ENCODE assay signal across 9 mouse cellular contexts in the genomic region with DNA sequence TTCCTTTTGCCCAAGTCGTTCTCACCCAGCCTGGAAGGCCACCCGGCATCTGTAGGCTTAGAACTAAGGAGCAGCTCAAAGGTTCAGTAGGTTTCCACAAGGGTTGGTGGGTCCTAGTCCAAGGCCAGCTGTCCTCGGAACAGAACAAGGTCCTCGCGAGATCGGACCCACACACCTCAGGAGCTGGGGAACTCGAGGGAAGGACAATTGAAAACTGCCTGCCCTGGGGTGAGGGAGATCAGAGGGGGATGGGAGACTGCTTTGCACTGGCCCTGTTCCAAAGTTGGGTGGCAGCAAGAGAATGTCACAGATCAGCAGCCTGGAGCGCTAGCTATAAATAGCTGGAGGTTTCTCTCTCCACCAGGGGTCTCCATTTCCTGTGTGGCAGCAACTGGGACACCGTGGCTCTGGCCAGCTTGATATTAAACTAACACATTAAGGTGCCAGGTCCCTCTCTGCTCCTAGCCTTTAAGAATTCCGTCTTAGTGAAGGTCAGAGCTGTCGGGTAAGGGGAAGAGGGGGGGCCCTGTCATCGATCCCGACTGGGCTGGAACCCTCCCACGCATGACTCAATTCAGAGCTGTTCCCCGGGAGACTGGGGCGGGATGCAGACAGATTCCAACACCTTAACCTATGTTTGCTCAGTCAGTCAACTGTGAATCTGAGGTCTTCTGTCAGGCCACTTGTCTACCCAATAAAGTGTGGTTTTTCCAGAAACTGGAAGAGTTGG. TPM values are rescaled to one million over a fixed set of nuclear protein-coding genes. Genes with fewer than 3 reads are reported as not detected.
DNase-seq lines count a peak whose midpoint lies in the region; TF ChIP-seq lines count a peak whose summit lies in the region.
"Had no signal": no experiment of that assay in that cellular context is flagged by ENCODE, and none has a peak within 500 bp of the region (broad histone marks: within the 10 kb centered on the region; RNA-seq: fewer than 3 reads in every experiment).

No protein-coding gene starts in this region.

- peak overlapping the region; percentile 39 for H3K9ac ChIP-seq in heart, adult 2 months (ENCODE audit: low read depth, low read length)
- H3K9ac ChIP-seq in liver, adult 2 months (ENCODE audit: low read depth, low read length): peak overlapping the region; percentile 13; the same call in 1 of the 2 replicates

- peak; percentile 36 to 39 for DNase-seq in B cell, adult 2 months
- DNase-seq in adrenal gland, adult (ENCODE audit: inconsistent age in 2 of 2, low spot score in 1 of 2): peak; percentile 91 to 97
- peak; percentile 73 for DNase-seq in embryo, embryonic 9.5 days (ENCODE audit: extremely low spot score)
- DNase-seq in heart, adult 2 months: peak; percentile 76 to 81
- DNase-seq in kidney, adult 8-10 months: peak; percentile 85 to 88
- peak; percentile 80 for DNase-seq in liver, adult 2 months (ENCODE audit: extremely low read depth, low read depth, low spot score)
- DNase-seq in thymus, adult 2 months: peak; percentile 62

- H3K27me3 ChIP-seq in heart, adult 2 months (ENCODE audit: control insufficient read depth, insufficient read depth, low read length): no peaks in the 10 kb centered on the region
- H3K27me3 ChIP-seq in liver, adult 2 months (ENCODE audit: control insufficient read depth, insufficient read depth, low read length): no peaks in the 10 kb centered on the region
- H3K27me3 ChIP-seq in myocyte (ENCODE audit: control insufficient read depth, insufficient read depth, insufficient read length): no peaks in the 10 kb centered on the region
- H3K27me3 ChIP-seq in thymus, adult 2 months (ENCODE audit: control insufficient read depth, insufficient read depth, low read length): no peaks in the 10 kb centered on the region

- H3K27ac ChIP-seq in heart, adult 2 months: peak overlapping the region; percentile 95
- peak overlapping the region; percentile 67 for H3K27ac ChIP-seq in liver, adult 2 months (replicated peaks; ENCODE audit: insufficient read depth, low read depth, low read length)
- H3K27ac ChIP-seq in thymus, adult 2 months (ENCODE audit: control insufficient read depth, insufficient read depth, low read length): peak overlapping the region; percentile 9; the same call in 1 of the 2 replicates

- peak overlapping the region; percentile 43 for H3K4me3 ChIP-seq in heart, adult 2 months
- no peak overlapping the region for H3K4me3 ChIP-seq in liver, adult 2 months (ENCODE audit: insufficient read depth, low read depth, low read length)
- peak overlapping the region; percentile 52 for H3K4me3 ChIP-seq in myocyte
- H3K4me3 ChIP-seq in thymus, adult 2 months (ENCODE audit: control insufficient read depth, insufficient read depth, low read length): peak overlapping the region; percentile 20; the same call in 1 of the 2 replicates

- H3K79me2 ChIP-seq in heart, adult 2 months (replicated peaks; ENCODE audit: control insufficient read depth, insufficient read depth, low read length): no peaks in the 10 kb centered on the region; the same call in 1 of the 2 replicates
- peaks cover 2% of the 10 kb centered on the region; the same call in 1 of the 2 replicates for H3K79me2 ChIP-seq in liver, adult 2 months (ENCODE audit: control insufficient read depth, insufficient read depth, low read length)
- peaks cover 29% of the 10 kb centered on the region for H3K79me2 ChIP-seq in myocyte (ENCODE audit: control insufficient read depth, insufficient read depth)

- TF ChIP-seq POLR2A in heart, adult 2 months (IDR thresholded peaks at IDR 0.05; ENCODE audit: insufficient read depth, low read depth, low read length): peak; percentile 52
- TF ChIP-seq POLR2A in liver, adult 2 months (IDR thresholded peaks at IDR 0.05; ENCODE audit: extremely low read depth, insufficient read depth, low read length): no peak
- TF ChIP-seq POLR2A in myocyte (IDR thresholded peaks at IDR 0.05; ENCODE audit: insufficient read length, low read depth): peak; percentile 38
- no peak for TF ChIP-seq POLR2A in thymus, adult 2 months (IDR thresholded peaks at IDR 0.05; ENCODE audit: control insufficient read depth, extremely low read depth, insufficient read depth, low read length, poor library complexity)

- peak overlapping the region; percentile 97 for H3K4me2 ChIP-seq in myocyte (ENCODE audit: low read depth)

- intact Hi-C loops in heart, adult 2 months (cut with DNase I): loop anchor here (2.0 to 5.0 kb wide), 3 partner anchors 22 to 183 kb away; a partner anchor contains a TSS

- peaks cover 14% of the 10 kb centered on the region for H3K4me1 ChIP-seq in heart, adult 2 months (ENCODE audit: control insufficient read depth, insufficient read depth, low read length)
- peaks cover 42% of the 10 kb centered on the region for H3K4me1 ChIP-seq in liver, adult 2 months (ENCODE audit: control insufficient read depth, insufficient read depth, low read length)
- H3K4me1 ChIP-seq in thymus, adult 2 months (replicated peaks; ENCODE audit: control insufficient read depth, insufficient read depth, low read length): peaks cover 10% of the 10 kb centered on the region

- TF ChIP-seq CTCF in heart, adult 2 months (IDR thresholded peaks at IDR 0.05): peak; percentile 72
- peak; percentile 41 for TF ChIP-seq CTCF in liver, adult 2 months (IDR thresholded peaks at IDR 0.05; ENCODE audit: low read depth, low read length)
- TF ChIP-seq CTCF in thymus, adult 2 months (IDR thresholded peaks at IDR 0.05; ENCODE audit: borderline replicate concordance, control insufficient read depth, extremely low read depth, insufficient read depth, low read length, poor library complexity): peak; percentile 66; the same call in 1 of the 2 replicates

- H3K36me3 ChIP-seq in heart, adult 2 months (ENCODE audit: control insufficient read depth, insufficient read depth, low read length): peaks cover 3% of the 10 kb centered on the region; the same call in 1 of the 2 replicates
- peaks cover 5% of the 10 kb centered on the region; the same call in 1 of the 2 replicates for H3K36me3 ChIP-seq in liver, adult 2 months (ENCODE audit: control insufficient read depth, insufficient read depth, low read length)
- peaks cover 18% of the 10 kb centered on the region for H3K36me3 ChIP-seq in myocyte (ENCODE audit: control insufficient read depth, insufficient read depth)
- H3K36me3 ChIP-seq in thymus, adult 2 months (ENCODE audit: control insufficient read depth, insufficient read depth, low read length): no peaks in the 10 kb centered on the region

- H3ac ChIP-seq in myocyte (ENCODE audit: control insufficient read depth, insufficient read length): no peak overlapping the region

- peak; percentile 58; the same call in 1 of the 2 replicates for TF ChIP-seq EP300 in heart, adult 2 months (IDR thresholded peaks at IDR 0.05; ENCODE audit: insufficient read depth, low read depth, low read length)

- WGBS in heart, adult 2 months: 3% methylated on average over 16 of the region's 16 CpGs
- WGBS in liver, adult 2 months: 1% methylated on average over 16 of the region's 16 CpGs
- 21% methylated on average over 16 of the region's 16 CpGs for WGBS in thymus, adult 2 months

TF ChIP-seq in myocyte, 11 proteins besides CTCF, POLR2A, EP300 and RAD21:
- no peak for TF ChIP-seq REST (IDR thresholded peaks at IDR 0.05; ENCODE audit: insufficient read depth, insufficient read length)
- TF ChIP-seq MYOG (IDR thresholded peaks at IDR 0.05; ENCODE audit: control insufficient read depth in 1 of 3, insufficient read depth in 1 of 3, insufficient read length in 2 of 3, low read depth in 2 of 3): peak in 1 of 3 experiments; percentile 17
- peak; percentile 19 for TF ChIP-seq POLR2AphosphoS2 (IDR thresholded peaks at IDR 0.05; ENCODE audit: insufficient read length, low read depth)
- TF ChIP-seq MYOD1 (IDR thresholded peaks at IDR 0.05; ENCODE audit: control insufficient read depth in 1 of 3, insufficient read length in 2 of 3, low read depth in 2 of 3): no peak
- TF ChIP-seq USF1 (IDR thresholded peaks at IDR 0.05; ENCODE audit: low read depth): no peak
- TF ChIP-seq TCF12 (IDR thresholded peaks at IDR 0.05; ENCODE audit: insufficient read depth, poor library complexity, severe bottlenecking): no peak
- TF ChIP-seq E2F4 (IDR thresholded peaks at IDR 0.05; ENCODE audit: insufficient read depth): no peak
- TF ChIP-seq MAX (IDR thresholded peaks at IDR 0.05; ENCODE audit: low read depth): no peak
- TF ChIP-seq TCF3 (IDR thresholded peaks at IDR 0.05; ENCODE audit: insufficient read length, low read depth): no peak
- no peak for TF ChIP-seq SRF (IDR thresholded peaks at IDR 0.05; ENCODE audit: control insufficient read depth, insufficient read length, low read depth)
- no peak for TF ChIP-seq CEBPB (IDR thresholded peaks at IDR 0.05; ENCODE audit: insufficient read depth, poor library complexity, severe bottlenecking)

RNA-seq across cellular contexts. Expression of a gene that starts 1.0 kb away (rescaled TPM):
- total RNA-seq in heart, adult 2 months (2021): 100 to 1,000 TPM; 215 to 236 TPM
- 326 and 358 TPM in 2 replicates for polyA plus RNA-seq in heart, adult 2 months (2012; rRNA removed)
- 58.6 and 70.0 TPM in 2 replicates for total RNA-seq in liver, adult 2 months (2014; rRNA removed)
- polyA plus RNA-seq in liver, adult 2 months (2012; rRNA removed): 115 and 117 TPM in 2 replicates
- polyA plus RNA-seq in myocyte (2012; fragmentation: generic; extraction: Trizol): 410 TPM
- 227 and 284 TPM in 2 replicates for polyA plus RNA-seq in thymus, adult 2 months (2012; rRNA removed)

RNA-seq across cellular contexts. Expression of a gene that starts 7.1 kb away (rescaled TPM):
- 10 to 100 TPM; 51.4 to 64.6 TPM for total RNA-seq in heart, adult 2 months (2021)
- 125 and 177 TPM in 2 replicates for polyA plus RNA-seq in heart, adult 2 months (2012; rRNA removed)
- total RNA-seq in liver, adult 2 months (2014; rRNA removed): 147 and 151 TPM in 2 replicates
- 233 and 311 TPM in 2 replicates for polyA plus RNA-seq in liver, adult 2 months (2012; rRNA removed)
- polyA plus RNA-seq in myocyte (2012; fragmentation: generic; extraction: Trizol): 6.9 TPM
- 108 and 187 TPM in 2 replicates for polyA plus RNA-seq in thymus, adult 2 months (2012; rRNA removed)

RNA-seq across cellular contexts. Expression of a gene that starts 19.2 kb away (rescaled TPM):
- total RNA-seq in heart, adult 2 months (2021): 1 to 10 TPM; 3.7 to 4.1 TPM
- polyA plus RNA-seq in heart, adult 2 months (2012; rRNA removed): not detected in 2 replicates
- total RNA-seq in liver, adult 2 months (2014; rRNA removed): not detected in 2 replicates
- 1.4 TPM in 1 of 2 replicates, not detected in the other for polyA plus RNA-seq in liver, adult 2 months (2012; rRNA removed)
- not detected for polyA plus RNA-seq in myocyte (2012; fragmentation: generic; extraction: Trizol)
- polyA plus RNA-seq in thymus, adult 2 months (2012; rRNA removed): not detected in 2 replicates
- total RNA-seq: hematopoietic stem cell, adult 5-6 weeks had no signal

RNA-seq across cellular contexts. Expression of a gene that starts 22.5 kb away (rescaled TPM):
- total RNA-seq in heart, adult 2 months (2021): 10 to 100 TPM; 20.1 to 20.6 TPM
- 39.0 and 58.0 TPM in 2 replicates for polyA plus RNA-seq in heart, adult 2 months (2012; rRNA removed)
- total RNA-seq in liver, adult 2 months (2014; rRNA removed): 2.0 and 3.1 TPM in 2 replicates
- 8.5 and 9.3 TPM in 2 replicates for polyA plus RNA-seq in liver, adult 2 months (2012; rRNA removed)
- polyA plus RNA-seq in myocyte (2012; fragmentation: generic; extraction: Trizol): 18.9 TPM
- polyA plus RNA-seq in thymus, adult 2 months (2012; rRNA removed): 106 and 111 TPM in 2 replicates

RNA-seq across cellular contexts. Expression of a gene that starts 48.2 kb away (rescaled TPM):
- total RNA-seq in heart, adult 2 months (2021): 10 to 100 TPM; 17.4 to 17.9 TPM
- polyA plus RNA-seq in heart, adult 2 months (2012; rRNA removed): 21.6 and 27.9 TPM in 2 replicates
- 3.2 and 3.8 TPM in 2 replicates for total RNA-seq in liver, adult 2 months (2014; rRNA removed)
- polyA plus RNA-seq in liver, adult 2 months (2012; rRNA removed): 1.7 and 2.0 TPM in 2 replicates
- polyA plus RNA-seq in myocyte (2012; fragmentation: generic; extraction: Trizol): 68.6 TPM
- 48.1 and 59.8 TPM in 2 replicates for polyA plus RNA-seq in thymus, adult 2 months (2012; rRNA removed)

Comparison
In these comparisons a context has a peak if more than half of its experiments do, and no peak if none do; other contexts are left out.
1. DNase-seq: peak in every context shown above with its lines; median percentile 94 in adrenal gland, adult; 86 in kidney, adult 8-10 months; 80 in liver, adult 2 months; 78 in heart, adult 2 months; 73 in embryo, embryonic 9.5 days; 62 in thymus, adult 2 months; 38 in B cell, adult 2 months.
2. H3K27ac ChIP-seq: peak in every context shown above with its lines; median percentile 95 in heart, adult 2 months; 67 in liver, adult 2 months; 9 in thymus, adult 2 months.
3. POLR2A ChIP-seq: peak in heart, adult 2 months (single experiment) and myocyte (single experiment); none in liver, adult 2 months (single experiment) and thymus, adult 2 months (single experiment).
4. RNA of a gene that starts 7.1 kb away (polyA plus RNA-seq): 233 to 311 TPM in liver, adult 2 months, 125 to 177 TPM in heart, adult 2 months and 108 to 187 TPM in thymus, adult 2 months; 6.9 TPM in myocyte (single experiment); every median in the first group is over 10 times any median in the second.
5. Peak in every context shown above with its lines, with median percentiles within 50 percentile points of each other: CTCF ChIP-seq.